ENCODE assay signal across 7 mouse cellular contexts in genomic region chr2:118307561-118307960, GRCm38 (mm10). TPM values are rescaled to one million over a fixed set of nuclear protein-coding genes. Genes with fewer than 3 reads are reported as not detected.
DNase-seq lines count a peak whose midpoint lies in the region; ATAC-seq and TF ChIP-seq lines count a peak whose summit lies in the region.

No protein-coding gene starts in this region.

- no peak overlapping the region for H3K9ac ChIP-seq in midbrain, embryonic 13.5 days (replicated peaks)
- no peak overlapping the region for H3K9ac ChIP-seq in heart, embryonic 11.5 days (ENCODE audit: low read depth, low read length)

- H3K4me3 ChIP-seq in midbrain, embryonic 13.5 days (replicated peaks): no peak overlapping the region
- H3K4me3 ChIP-seq in midbrain, embryonic 10.5 days: no peak overlapping the region
- H3K4me3 ChIP-seq in layer of hippocampus, adult 2 months: peak overlapping the region; percentile 31
- H3K4me3 ChIP-seq in heart, embryonic 11.5 days (ENCODE audit: low read depth, low read length): no peak overlapping the region

- H3K27me3 ChIP-seq in midbrain, embryonic 13.5 days: no peaks in the 10 kb centered on the region
- H3K27me3 ChIP-seq in midbrain, embryonic 10.5 days (ENCODE audit: low read depth, poor library complexity, severe bottlenecking): no peaks in the 10 kb centered on the region
- H3K27me3 ChIP-seq in splenic B cell, adult 2 months (ENCODE audit: control insufficient read depth, insufficient read depth, low read length, poor library complexity, severe bottlenecking): no peaks in the 10 kb centered on the region
- no peaks in the 10 kb centered on the region for H3K27me3 ChIP-seq in heart, embryonic 11.5 days (ENCODE audit: control insufficient read depth, insufficient read depth, low read length)

- H3K36me3 ChIP-seq in midbrain, embryonic 13.5 days: no peaks in the 10 kb centered on the region
- no peaks in the 10 kb centered on the region for H3K36me3 ChIP-seq in midbrain, embryonic 10.5 days
- no peaks in the 10 kb centered on the region for H3K36me3 ChIP-seq in splenic B cell, adult 2 months (ENCODE audit: control insufficient read depth, insufficient read depth, low read length, poor library complexity, severe bottlenecking)
- H3K36me3 ChIP-seq in heart, embryonic 11.5 days (ENCODE audit: control insufficient read depth, insufficient read depth, low read length): no peaks in the 10 kb centered on the region

- H3K4me2 ChIP-seq in midbrain, embryonic 13.5 days (replicated peaks): no peak overlapping the region
- no peak overlapping the region for H3K4me2 ChIP-seq in heart, embryonic 11.5 days

- H3K4me1 ChIP-seq in midbrain, embryonic 13.5 days (replicated peaks): no peaks in the 10 kb centered on the region
- H3K4me1 ChIP-seq in midbrain, embryonic 10.5 days: no peaks in the 10 kb centered on the region
- no peaks in the 10 kb centered on the region for H3K4me1 ChIP-seq in heart, embryonic 11.5 days (ENCODE audit: control insufficient read depth, insufficient read depth, low read length)

- no peak for DNase-seq in midbrain, embryonic 10.5 days (ENCODE audit: low spot score)
- DNase-seq in cerebellum, adult 18-20 months: peak; percentile 77 to 87
- DNase-seq in layer of hippocampus, adult 2 months (ENCODE audit: low spot score in 2 of 2): peak; percentile 32 to 68
- DNase-seq in splenic B cell, adult 2 months (ENCODE audit: low read depth, low spot score): peak; percentile 73
- DNase-seq in heart, adult 9 months (ENCODE audit: low spot score in 2 of 2): no peak

- 0 out of 2 replicates have a peak, but pooled peaks have one; percentile 24 for ATAC-seq in midbrain, embryonic 13.5 days
- ATAC-seq in heart, embryonic 11.5 days (replicated peaks; ENCODE audit: insufficient number of reproducible peaks, low FRiP score, low TSS enrichment): no peak

- 77% methylated on average over 8 of the region's 8 CpGs for WGBS in midbrain, embryonic 13.5 days
- 83% methylated on average over 8 of the region's 8 CpGs for WGBS in midbrain, embryonic 10.5 days
- 67% methylated on average over 8 of the region's 8 CpGs for WGBS in heart, embryonic 11.5 days (ENCODE audit: insufficient replicate concordance)

- no peaks in the 10 kb centered on the region for H3K9me3 ChIP-seq in midbrain, embryonic 13.5 days
- no peaks in the 10 kb centered on the region for H3K9me3 ChIP-seq in midbrain, embryonic 10.5 days (replicated peaks)
- no peaks in the 10 kb centered on the region for H3K9me3 ChIP-seq in heart, embryonic 11.5 days (replicated peaks; ENCODE audit: control insufficient read depth, low read length)

- H3K27ac ChIP-seq in midbrain, embryonic 13.5 days: no peak overlapping the region
- H3K27ac ChIP-seq in midbrain, embryonic 10.5 days (replicated peaks): no peak overlapping the region
- peak overlapping the region; percentile 80 for H3K27ac ChIP-seq in layer of hippocampus, adult 2 months
- H3K27ac ChIP-seq in heart, embryonic 11.5 days (ENCODE audit: low read depth, low read length): no peak overlapping the region

- TF ChIP-seq CTCF in layer of hippocampus, adult 2 months (conservative IDR thresholded peaks at IDR 0.05): no peak

RNA-seq across cellular contexts. Expression of gene Fsip1, which starts 50.8 kb away (rescaled TPM):
- 1.6 and 2.2 TPM in 2 replicates for polyA plus RNA-seq in midbrain, embryonic 13.5 days (2015; fragmentation: Nextera tagmentation; extraction: Ambion mirVana)
- polyA plus RNA-seq in midbrain, embryonic 10.5 days (2016; fragmentation: Nextera tagmentation; extraction: Ambion mirVana): 2.1 and 3.0 TPM in 2 replicates
- total RNA-seq in layer of hippocampus, adult 2 months (2021): 1 to 10 TPM in 1 of 2 experiments, under 1 TPM in 1; 0.98 to 1.0 TPM
- polyA plus RNA-seq in heart, embryonic 11.5 days (2014; fragmentation: Nextera tagmentation; extraction: Ambion mirVana): 0.14 and 0.34 TPM in 2 replicates

Comparison
In these comparisons a context has a peak if more than half of its experiments do, and no peak if none do; other contexts are left out.
1. DNase-seq: peak in cerebellum, adult 18-20 months (2 of 2), layer of hippocampus, adult 2 months (2 of 2) and splenic B cell, adult 2 months (single experiment); none in midbrain, embryonic 10.5 days (single experiment) and heart, adult 9 months (0 of 2).